Mouse (Mus musculus) mammary gland, adult 2 months (tissue): ENCODE measurements around the gene Hipk2. TPM values are rescaled to one million over a fixed set of nuclear protein-coding genes. Genes with fewer than 3 reads are reported as not detected.

Experiments
- polyA plus RNA-seq: library from polyadenylated mRNA; depleted of rRNA; stranded (reverse); fragments of >200 nt; gene quantifications from 2 replicates; pipeline ENCODE4 v1.2.3, GENCODE M21; 2012; ENCODE audit warnings: low replicate concordance; rRNA removed

Gene Hipk2
- 43.2 and 72.3 TPM in 2 replicates for polyA plus RNA-seq

GRCm38 (mm10) chr6:38876071-38876911 lies at the start of gene Hipk2:
TSS of gene Hipk2 (minus strand) at chr6:38876165.

GRCm38 (mm10) chr6:38875258-38876070 lies 501 bp downstream of the Hipk2 start, which contains the start of gene Tbxas1:
TSS of gene Tbxas1 (plus strand) at chr6:38875404.

GRCm38 (mm10) chr6:38662714-38663615 lies 213.0 kb downstream of the Hipk2 start, which contains the start of gene Clec2l:
TSS of gene Clec2l (plus strand) at chr6:38663069.

Other genes with a start within 250 kb of the Hipk2 start
- gene Klrg2, start 238.9 kb downstream of the Hipk2 start, polyA plus RNA-seq = 0.60 and 0.98 TPM in 2 replicates
- 0.41 and 0.72 TPM in 2 replicates for gene Clec2l, start 213.1 kb downstream of the Hipk2 start, polyA plus RNA-seq
- 7.5 and 11.7 TPM in 2 replicates for gene Tbxas1, start 761 bp downstream of the Hipk2 start, polyA plus RNA-seq
- gene Parp12, start 242.2 kb upstream of the Hipk2 start, polyA plus RNA-seq = 30.0 and 33.9 TPM in 2 replicates